Mouse (Mus musculus): ENCODE data around the gene Gas2l1.

The Gas2l1 gene

GRCm38 (mm10) chr11:5064282-5065055 lies 658 bp downstream of the Gas2l1 start:
- DNase-seq = no peak

DNA sequence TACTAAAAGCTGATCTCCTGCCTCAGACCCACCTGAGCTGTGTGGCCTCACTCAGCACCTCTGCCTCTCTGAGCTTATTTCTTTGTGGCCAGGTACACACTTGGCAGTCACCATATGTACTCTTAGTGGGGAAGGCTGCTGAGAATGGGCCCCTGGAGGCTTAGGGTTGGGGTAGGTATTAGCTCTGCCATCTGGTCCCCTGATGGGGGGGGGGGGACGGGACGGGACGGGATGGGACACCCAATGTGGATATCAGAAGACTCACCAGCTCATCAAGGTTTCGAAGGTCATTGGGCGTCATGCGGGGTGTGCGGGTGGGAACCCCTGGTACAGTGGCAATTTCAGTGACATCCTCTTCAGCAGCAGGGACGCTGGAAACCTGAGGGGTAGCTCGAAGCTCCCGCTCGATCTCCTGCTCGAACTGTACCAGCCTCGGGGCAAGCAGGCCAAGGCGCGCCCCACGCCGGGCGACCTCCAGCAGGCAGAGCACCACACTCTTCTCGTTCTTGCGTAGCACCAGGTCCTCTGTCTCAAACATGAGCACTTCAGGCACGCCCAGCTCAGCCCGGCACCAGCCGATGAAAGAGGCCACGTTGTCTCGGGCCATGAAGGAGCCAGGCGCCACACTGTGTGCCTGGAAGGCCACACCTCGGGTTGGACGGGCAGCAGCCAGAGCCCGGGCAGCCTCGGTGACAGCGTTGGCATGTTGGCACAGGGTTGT lies 1.4 kb downstream of the Gas2l1 start:
- no peak for DNase-seq

GRCm38 (mm10) chr11:5062860-5063505 lies 2.1 kb downstream of the Gas2l1 start:
- DNase-seq = no peak

GRCm38 (mm10) chr11:5062326-5062725 lies 2.8 kb downstream of the Gas2l1 start:
- DNase-seq = no peak

DNA sequence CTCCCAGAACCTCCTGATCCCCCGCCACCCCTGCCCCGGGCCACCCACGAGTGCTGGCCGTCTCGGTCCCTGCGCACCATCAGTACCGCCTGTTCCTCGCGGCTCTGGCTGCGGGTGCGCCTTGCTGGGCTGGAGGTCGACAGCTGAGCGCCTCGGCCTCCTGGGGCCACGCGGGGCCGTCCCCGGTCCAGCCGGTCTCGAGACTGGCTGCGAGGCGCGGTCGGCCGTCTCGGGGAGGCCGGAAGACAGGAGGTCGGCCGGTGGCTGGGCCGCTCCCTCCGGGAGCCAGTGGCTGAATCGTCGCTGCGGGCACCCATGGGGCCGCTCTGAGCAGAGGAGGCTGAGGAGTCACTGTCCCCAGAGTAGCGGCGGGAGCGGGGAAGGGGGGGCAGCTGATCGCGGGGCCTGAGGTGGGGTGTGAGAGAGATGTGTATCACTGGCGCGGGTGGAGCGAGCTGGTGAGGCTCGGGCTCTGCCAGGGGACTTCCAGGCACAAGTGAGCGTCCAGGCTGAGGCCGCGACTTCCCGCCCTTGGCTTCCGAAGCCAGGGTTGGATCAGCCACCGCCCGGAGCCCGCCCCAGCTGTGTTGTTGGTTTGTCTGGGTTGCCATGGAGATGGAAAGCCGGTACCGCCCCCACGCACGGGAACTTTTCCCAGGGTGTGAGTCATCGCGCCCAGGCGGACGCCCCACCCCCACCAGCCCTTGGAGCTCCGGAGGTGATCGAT lies 3.6 kb downstream of the Gas2l1 start:
- peak; percentile 96 for DNase-seq

DNA sequence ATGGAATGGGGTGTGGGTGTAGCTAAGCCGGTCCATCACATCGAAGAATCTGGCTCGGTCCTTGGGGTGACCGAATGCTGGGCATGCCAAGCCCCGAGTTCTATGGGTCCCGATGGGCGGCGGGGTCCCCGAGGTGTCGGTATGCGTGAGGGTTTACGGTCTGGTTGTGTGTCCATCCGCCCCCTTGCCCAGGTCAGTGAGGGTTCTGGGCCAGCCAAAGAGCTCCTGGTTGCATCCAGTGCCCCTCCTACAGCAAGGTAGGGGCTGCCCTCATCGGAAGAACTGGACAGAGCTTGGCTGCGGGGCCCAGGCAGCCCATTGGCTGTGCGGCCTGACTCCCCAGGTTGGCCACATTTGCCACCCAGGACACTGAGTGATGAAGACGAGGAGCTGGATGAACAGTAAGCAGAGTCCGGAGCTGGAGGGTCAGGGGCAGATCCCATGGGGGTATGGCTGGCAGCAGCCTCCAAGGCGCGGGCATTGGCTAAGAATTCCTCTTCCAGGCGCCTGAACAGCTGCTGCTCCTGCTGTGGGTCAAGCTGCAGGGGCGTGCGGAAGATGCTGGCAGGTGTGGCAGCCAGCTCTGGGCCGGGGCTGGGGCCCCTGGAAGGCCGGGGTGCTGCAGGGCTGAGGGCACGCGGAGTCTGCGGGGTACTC lies 4.2 kb downstream of the Gas2l1 start:
- no peak for DNase-seq

DNA sequence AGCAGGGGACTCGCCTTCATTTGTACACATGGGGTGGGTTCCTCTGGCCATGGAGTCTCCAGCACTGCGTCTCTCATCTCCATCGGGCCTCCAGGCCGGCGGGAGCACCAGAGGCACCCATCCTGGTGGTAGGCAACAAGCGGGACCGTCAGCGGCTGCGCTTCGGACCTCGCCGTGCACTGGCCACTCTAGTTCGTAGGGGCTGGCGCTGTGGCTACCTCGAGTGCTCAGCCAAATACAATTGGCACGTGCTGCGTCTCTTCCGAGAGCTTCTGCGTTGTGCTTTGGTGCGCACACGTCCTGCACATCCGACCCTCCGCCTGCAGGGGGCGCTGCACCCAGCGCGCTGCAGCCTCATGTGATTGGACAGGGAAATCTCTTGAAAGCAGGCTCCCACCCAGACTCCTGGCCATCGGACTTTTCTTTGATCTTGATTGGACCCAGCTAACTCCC lies 5.4 kb downstream of the Gas2l1 start:
- DNase-seq = peak; percentile 63

GRCm38 (mm10) chr11:5059230-5059629 lies 5.9 kb downstream of the Gas2l1 start:
- no peak for DNase-seq

- no peak for DNase-seq
These were observed 6.3 kb downstream of the Gas2l1 start for GRCm38 (mm10) chr11:5058783-5059182.

DNA sequence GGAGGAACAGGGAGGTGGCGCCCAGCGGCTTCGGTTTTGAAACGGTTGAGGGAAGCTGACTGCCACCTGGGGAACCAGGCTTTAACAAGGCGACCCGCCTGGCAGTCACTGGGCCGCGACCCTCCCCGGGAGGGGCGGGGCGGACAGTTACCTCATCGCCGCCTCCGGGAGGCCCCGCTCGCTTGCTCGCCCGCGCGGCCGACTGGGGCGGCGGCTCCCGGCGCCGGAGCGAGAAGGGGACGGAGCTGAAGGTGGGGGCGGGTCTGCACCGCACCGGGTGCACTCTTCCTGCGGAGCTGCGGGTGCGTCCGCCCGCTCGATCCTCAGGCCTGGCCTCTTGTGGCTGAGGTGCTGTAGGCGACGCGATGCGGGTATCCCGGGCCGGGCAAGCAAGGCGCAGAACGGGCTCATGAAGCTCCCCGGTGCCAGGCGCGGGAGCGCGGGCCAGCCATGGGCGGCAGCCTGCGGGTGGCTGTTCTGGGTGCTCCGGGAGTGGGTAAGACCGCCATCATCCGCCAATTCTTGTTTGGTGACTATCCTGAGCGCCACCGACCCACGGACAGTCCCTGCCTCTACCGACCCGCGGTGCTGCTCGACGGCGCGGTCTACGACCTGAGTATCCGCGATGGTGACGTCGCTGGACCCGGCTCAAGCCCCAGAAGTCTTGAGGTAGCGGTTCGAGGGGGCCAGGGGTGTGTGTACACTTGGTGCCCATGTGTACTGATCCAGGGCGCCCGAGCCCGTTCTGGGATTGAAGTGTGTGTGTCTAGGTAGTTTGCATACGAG lies 7.1 kb downstream of the Gas2l1 start, which contains the start of gene Rasl10a:
Rasl10a (plus strand) TSS at position 273 of the 786 bp plus-strand sequence.
- DNase-seq = peak; percentile 62

DNA sequence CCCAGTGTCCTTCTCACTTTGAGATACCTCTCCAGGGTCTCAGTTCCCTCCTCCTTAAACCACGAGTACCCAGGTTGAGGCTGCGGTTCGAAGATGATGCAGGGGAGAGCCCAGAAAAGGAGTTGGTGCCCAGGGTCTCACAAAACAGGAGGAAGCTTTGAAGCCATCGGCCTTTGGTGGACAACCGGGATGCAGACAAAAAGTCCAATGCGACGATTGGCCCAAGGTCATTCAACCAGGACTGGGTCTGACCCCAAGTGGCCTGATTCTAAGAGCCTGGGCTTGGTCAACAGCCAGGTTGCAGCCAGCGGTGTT lies 7.6 kb downstream of the Gas2l1 start:
- no peak for DNase-seq

GRCm38 (mm10) chr11:5057064-5057463 lies 8.1 kb downstream of the Gas2l1 start:
- DNase-seq = no peak

- DNase-seq = no peak
These were observed 8.9 kb downstream of the Gas2l1 start for GRCm38 (mm10) chr11:5055945-5056938.

DNA sequence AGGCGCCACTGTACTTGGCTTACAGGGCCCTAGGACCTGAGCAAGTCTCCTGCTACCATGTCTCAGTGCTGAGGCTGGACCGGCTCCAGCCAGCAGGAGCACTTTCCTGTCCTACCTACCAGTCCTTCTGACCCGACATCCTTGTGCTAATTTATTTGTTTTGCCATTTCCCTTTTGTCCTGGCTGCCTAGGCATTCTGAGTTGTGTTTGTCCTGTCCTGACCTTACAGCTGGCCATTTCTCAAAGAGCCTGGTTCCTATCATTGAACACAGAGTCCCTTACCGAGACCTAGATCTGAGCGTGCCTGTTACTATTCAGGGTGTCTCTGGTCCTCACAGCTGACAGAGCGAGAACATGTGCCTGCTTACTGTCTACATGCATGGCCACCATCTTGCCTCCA lies 10.3 kb downstream of the Gas2l1 start:
- DNase-seq = no peak

DNA sequence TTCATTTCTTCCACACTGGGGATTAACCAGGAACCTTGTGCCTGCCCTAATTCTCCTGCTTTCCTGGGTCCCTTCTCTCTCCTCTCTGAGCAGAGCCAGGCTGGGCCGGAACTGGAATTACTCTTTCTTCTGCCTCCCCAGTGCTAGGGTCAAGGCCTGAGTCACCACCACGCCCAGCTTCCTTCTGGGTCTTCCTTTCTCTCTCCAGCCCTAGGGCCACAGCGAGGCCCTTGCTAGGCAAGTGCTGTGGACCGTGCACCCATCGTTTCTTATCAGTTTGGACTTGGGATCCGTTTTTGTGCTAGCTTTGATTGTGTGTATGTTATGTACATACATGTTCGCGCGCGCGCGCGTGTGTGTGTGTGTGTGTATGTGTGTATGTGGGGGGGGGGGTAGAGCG lies 11.0 kb downstream of the Gas2l1 start:
- DNase-seq = no peak

GRCm38 (mm10) chr11:5052200-5052854 lies 12.8 kb downstream of the Gas2l1 start:
- DNase-seq = peak; percentile 85

DNA sequence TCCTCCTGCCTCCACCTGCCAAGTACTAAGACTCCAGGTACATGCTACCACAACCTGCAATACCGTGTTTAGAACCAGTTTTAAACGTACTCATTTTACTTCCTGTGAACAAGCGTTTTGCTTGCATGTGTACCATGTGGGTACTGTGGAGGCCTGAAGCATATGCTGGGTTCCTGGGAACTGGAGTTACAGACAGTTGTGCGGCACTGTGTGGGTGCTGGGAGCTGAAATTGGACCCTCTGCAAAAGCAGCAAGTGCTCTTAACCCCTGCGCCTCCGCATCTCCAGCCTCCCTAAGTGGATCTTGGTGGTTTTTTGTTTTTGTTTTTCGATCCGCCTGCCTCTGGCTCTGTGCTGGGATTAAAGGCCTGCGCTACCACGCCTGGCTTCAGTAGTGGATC lies 13.5 kb downstream of the Gas2l1 start:
- DNase-seq = no peak

DNA sequence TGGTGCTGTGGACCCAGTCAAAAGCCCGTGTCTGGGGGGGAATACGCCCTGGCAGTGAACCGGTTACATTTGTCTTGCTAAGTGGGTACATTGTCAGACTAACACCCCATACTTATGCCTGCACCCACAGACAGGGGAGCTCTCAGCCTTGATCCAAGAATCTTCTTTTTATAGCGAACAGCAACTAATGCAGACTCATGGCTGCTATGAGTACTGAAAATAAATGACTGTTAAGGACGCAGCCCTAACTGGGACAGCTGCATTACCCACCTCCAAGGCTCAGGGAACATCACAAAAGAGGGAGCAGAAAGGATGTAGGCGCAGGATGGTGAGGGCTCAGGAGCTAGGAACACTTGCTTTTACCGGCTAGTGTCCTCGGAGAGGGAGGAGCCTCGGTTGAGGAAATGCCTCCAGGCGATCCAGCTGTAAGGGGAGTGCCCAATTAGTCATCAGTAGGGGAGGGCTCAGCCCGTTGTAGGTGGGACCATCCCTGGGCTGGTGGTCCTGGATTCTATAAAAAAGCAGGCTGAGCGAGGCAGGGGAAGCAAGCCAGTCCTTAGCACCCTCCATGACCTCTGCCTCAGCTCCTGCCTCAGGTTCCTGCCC lies 18.7 kb downstream of the Gas2l1 start:
- DNase-seq = peak; percentile 65

DNA sequence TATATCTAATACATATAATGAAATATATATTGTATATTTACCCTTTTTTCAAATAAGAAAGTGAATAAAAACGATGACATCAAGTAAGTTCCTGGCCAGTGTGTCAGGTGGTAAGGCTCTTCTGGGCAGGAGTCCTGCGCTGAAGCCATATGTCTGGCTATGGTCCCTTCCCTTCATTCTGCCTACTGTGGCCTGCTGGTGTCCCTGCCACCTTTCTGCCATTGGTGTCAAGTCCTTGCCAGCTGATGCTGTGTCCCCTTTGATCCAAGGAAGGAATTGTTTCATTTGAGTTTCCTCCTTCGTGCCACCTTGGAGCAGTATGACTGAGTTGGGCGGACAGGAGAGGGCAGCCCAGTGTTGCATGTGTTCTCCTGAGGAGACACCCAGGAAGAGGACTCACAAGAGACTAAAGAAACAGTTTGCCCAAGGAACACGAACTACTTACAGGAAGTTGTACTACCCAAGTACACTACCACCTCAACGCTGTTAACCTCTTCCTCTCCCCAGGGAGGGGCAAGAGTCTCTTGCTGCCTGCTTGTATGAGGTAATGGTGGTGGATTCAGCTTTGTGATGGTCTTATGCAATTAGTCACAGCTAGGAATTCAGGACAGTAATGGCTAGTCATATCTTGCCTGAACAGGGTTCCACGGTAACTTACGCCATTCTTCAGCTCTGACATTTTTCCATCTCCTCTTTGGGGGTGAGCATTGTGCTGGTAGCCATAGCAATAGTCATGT lies 22.3 kb downstream of the Gas2l1 start:
- DNase-seq = no peak
